Mouse (Mus musculus): ENCODE measurements around the gene Akirin1. TPM values are rescaled to one million over a fixed set of nuclear protein-coding genes. Genes with fewer than 3 reads are reported as not detected.
A peak's percentile ranks its signal among the peaks of the same experiment; 100 is the strongest.

Akirin1 gene
- polyA plus RNA-seq, 1 experiment, result 63.2 TPM

DNA sequence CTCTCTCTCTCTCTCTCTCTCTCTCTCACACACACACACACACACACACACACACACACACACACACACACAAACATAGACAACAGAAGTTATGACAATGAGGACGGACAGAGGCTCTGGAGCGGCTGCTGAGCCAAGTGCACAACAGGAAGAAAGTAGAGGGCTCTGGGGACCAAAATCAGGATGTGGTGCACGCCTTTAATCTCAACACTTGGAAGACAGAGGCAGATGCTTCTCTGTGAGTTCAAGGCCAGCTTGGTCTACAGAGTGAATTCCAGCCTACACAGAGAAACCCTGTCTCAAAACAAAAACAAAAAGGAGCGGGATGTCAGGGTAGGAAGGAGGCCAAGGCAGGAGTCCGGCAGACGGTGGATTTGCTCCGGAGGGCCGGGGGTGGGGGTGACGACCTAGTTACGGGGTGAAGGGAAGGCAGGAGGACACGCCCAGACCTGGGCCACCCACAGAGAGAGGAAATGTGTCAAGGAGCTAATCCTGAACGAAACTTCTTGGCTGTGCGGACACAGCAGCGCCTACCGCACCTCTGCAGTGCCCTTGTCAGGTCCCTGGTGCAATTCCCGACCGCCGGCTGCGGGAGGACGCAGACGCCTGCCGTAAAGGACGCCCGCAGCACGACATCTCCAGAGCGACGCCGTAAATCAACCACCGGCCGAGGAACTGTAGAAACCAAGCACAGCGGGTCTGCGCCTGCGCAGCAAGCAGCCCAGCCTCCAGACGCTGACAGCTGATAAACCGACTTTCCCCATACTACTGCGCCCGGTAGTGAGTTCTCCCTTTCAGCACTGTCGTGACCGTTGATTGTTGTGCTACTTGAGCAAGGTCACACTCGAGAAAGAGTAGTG, 32.3 kb downstream of the Akirin1 start, which contains the start of gene Ndufs5:
Gene Ndufs5, minus strand, starts transcription at position 629 of the 860 bp plus-strand sequence.
- peak; percentile 99 for DNase-seq (ENCODE audit: low read depth)
- TF ChIP-seq POLR2A (IDR thresholded peaks at IDR 0.05; ENCODE audit: borderline replicate concordance, extremely low read depth, insufficient read depth, insufficient read length, poor library complexity, severe bottlenecking) (peak; percentile 46; the same call in 1 of the 2 replicates), CTCF (IDR thresholded peaks at IDR 0.05; ENCODE audit: borderline replicate concordance, extremely low read depth, insufficient read depth, insufficient read length) (no peak)

DNA sequence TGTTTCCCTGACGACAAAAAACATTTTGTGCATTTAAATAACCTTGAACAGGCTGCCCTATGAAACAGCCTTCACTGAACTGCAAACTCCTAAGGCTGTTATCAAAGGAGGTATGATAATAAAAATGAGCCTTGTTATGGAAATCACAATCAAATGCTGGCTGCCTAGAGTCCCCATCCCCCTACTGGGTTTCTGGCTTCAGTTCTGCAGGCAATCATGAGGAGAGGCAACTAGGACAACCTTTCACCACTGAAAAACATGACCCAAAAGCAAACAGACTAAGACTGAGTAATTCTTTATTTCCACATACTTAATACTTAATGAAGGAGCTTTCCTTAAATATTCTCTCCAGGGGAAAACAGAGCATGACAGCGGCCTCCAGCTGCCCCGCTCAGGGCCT, 37.7 kb downstream of the Akirin1 start:
- TF ChIP-seq CTCF (IDR thresholded peaks at IDR 0.05; ENCODE audit: borderline replicate concordance, extremely low read depth, insufficient read depth, insufficient read length) (no peak), POLR2A (IDR thresholded peaks at IDR 0.05; ENCODE audit: borderline replicate concordance, extremely low read depth, insufficient read depth, insufficient read length, poor library complexity, severe bottlenecking) (no peak)
- DNase-seq (ENCODE audit: low read depth), result no peak

DNA sequence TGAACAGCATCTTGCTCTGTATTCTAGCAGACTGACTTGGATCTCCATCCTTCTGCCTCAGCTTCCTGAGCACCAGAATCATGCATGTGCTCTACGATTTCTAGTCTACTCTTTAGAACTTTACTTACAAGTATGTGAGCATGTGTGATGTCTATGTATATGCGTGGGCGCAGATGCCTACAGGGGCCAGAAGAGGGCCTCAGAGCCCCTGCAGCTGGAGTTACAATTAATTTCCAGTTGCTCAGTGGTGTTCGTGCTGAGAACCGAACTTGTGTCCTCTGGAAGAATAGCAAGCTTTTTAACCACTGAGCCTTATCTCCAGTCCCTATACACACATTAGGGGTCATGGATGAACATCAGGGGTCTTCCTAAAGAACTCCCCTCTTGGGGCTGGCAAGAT, 42.8 kb downstream of the Akirin1 start:
- TF ChIP-seq CTCF (IDR thresholded peaks at IDR 0.05; ENCODE audit: borderline replicate concordance, extremely low read depth, insufficient read depth, insufficient read length), result no peak
- TF ChIP-seq POLR2A (IDR thresholded peaks at IDR 0.05; ENCODE audit: borderline replicate concordance, extremely low read depth, insufficient read depth, insufficient read length, poor library complexity, severe bottlenecking), result no peak
- no peak for DNase-seq (ENCODE audit: low read depth)

DNA sequence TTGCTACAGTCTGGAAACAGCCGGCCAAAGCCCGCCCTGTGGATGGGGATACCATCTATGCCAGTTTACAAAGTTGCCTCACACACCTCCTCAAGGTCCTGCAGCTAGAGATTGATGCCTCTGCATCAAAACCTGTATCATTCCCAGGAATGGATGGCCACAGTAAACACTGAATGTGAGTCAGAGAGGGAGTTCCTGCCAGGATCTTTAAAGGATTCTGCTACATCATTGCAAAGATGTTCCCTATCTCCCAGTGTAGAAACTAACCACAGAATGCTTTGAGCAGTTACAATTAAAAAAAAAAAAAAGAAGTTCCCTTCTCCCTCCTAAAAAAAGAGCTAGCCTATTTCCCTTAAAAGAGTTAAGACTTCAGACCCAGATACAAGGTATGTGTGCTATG, 44.8 kb downstream of the Akirin1 start:
- no peak for TF ChIP-seq CTCF (IDR thresholded peaks at IDR 0.05; ENCODE audit: borderline replicate concordance, extremely low read depth, insufficient read depth, insufficient read length)
- no peak for TF ChIP-seq POLR2A (IDR thresholded peaks at IDR 0.05; ENCODE audit: borderline replicate concordance, extremely low read depth, insufficient read depth, insufficient read length, poor library complexity, severe bottlenecking)
- DNase-seq (ENCODE audit: low read depth), result no peak

DNA sequence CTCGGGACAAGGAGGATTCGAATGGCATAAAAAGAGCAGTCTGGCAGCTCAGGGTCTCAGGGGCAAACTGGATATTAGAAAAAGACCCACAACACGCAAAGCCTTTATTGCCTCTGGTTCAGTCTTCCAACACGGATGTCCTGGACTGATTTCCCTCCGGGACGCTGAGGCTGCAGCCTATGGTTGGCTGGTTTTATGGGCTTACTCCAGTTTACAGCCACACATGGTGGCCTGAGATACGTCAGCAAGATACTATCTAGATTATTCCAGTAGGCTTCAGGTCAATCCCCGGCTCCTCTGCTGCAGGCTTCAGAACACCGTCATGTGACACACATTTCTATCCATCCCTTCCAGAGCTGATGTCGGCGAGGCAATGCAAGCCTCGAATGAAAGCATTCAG, 56.8 kb downstream of the Akirin1 start:
- DNase-seq (ENCODE audit: low read depth), result no peak
- TF ChIP-seq POLR2A (IDR thresholded peaks at IDR 0.05; ENCODE audit: borderline replicate concordance, extremely low read depth, insufficient read depth, insufficient read length, poor library complexity, severe bottlenecking) (no peak), CTCF (IDR thresholded peaks at IDR 0.05; ENCODE audit: borderline replicate concordance, extremely low read depth, insufficient read depth, insufficient read length) (no peak)

DNA sequence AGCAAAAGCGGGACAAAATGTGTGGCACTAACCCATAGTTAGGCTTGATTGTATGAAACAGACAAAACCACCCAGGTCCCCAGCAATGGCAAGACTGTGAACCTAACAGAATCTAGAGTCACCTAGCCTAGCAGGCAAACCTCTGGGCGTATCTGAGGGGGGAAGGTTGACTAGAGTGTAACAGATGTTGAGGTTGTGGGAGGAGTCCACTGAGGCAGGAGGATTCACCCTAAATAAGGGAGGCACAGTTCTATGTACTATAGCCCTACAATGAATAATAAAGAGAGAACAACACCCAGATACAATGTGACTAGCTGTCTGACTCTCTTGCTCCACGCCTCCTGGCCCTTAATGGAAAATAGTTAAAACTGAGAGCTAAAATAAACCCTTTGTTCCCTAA, 58.1 kb downstream of the Akirin1 start:
- TF ChIP-seq CTCF (IDR thresholded peaks at IDR 0.05; ENCODE audit: borderline replicate concordance, extremely low read depth, insufficient read depth, insufficient read length) (no peak), POLR2A (IDR thresholded peaks at IDR 0.05; ENCODE audit: borderline replicate concordance, extremely low read depth, insufficient read depth, insufficient read length, poor library complexity, severe bottlenecking) (no peak)
- DNase-seq (ENCODE audit: low read depth), result no peak

DNA sequence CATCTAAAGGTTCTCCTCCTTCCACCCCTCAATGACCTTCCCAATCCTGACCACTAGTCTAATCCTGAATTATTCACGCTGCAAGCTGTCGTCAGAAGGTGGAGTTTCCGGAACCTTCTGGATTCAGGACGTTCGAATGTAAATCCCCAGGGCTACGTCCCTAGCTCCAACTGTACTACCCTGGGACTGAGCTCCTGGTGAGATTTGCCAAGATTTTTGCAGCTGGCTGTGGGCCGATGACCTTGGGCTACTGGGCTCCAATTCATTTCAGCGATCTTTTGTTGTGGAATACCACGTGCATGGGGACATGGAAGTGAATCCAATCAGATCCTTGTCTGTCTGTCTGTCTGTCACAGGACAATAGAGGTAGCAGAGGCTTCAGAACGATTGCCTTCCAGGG, 59.8 kb downstream of the Akirin1 start:
- TF ChIP-seq CTCF (IDR thresholded peaks at IDR 0.05; ENCODE audit: borderline replicate concordance, extremely low read depth, insufficient read depth, insufficient read length) (no peak), POLR2A (IDR thresholded peaks at IDR 0.05; ENCODE audit: borderline replicate concordance, extremely low read depth, insufficient read depth, insufficient read length, poor library complexity, severe bottlenecking) (no peak)

DNA sequence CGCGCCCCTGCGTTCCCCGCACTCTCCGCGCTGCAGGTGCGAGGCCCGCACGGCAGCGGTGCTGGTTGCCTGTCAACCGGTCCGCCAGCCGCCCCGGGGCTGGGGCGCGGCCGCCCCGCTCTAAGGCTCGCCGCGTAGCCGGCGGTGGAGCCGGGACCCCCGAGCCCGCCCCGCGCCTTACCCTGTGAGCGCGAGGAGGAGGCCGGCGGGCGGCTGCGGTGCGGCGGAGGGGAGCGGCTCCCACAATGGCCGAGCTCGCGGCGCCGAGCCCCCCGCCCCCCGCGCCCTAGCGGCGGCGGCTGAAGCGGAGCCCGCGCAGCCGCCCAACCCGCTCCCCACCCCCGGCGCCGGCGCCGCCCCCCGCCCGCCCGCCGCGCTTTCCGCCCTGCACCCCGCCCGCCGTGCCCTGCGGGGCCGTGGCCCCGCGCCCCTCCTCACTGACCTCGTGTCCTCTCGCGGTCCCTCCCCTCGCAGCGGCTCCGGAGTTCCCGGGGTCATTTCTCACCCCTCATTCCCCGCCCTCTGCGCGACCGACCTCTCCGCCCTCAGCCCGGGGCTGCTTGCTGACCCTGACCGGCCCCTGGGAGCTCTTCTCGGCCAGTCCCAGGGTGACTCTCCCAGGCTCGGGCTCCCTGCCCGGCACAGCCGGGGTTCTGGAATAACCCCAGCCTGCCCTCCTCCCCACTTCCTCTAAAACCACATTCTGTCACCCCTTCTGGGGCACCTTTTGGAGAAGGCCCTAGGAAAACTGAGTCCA, 62.9 kb downstream of the Akirin1 start:
- peak; percentile 59 for DNase-seq (ENCODE audit: low read depth)
- TF ChIP-seq CTCF (IDR thresholded peaks at IDR 0.05; ENCODE audit: borderline replicate concordance, extremely low read depth, insufficient read depth, insufficient read length) (no peak), POLR2A (IDR thresholded peaks at IDR 0.05; ENCODE audit: borderline replicate concordance, extremely low read depth, insufficient read depth, insufficient read length, poor library complexity, severe bottlenecking) (peak; percentile 70)

More for the DNA sequence above, 59.8 kb downstream of the Akirin1 start:
- DNase-seq (ENCODE audit: low read depth), result no peak

DNA sequence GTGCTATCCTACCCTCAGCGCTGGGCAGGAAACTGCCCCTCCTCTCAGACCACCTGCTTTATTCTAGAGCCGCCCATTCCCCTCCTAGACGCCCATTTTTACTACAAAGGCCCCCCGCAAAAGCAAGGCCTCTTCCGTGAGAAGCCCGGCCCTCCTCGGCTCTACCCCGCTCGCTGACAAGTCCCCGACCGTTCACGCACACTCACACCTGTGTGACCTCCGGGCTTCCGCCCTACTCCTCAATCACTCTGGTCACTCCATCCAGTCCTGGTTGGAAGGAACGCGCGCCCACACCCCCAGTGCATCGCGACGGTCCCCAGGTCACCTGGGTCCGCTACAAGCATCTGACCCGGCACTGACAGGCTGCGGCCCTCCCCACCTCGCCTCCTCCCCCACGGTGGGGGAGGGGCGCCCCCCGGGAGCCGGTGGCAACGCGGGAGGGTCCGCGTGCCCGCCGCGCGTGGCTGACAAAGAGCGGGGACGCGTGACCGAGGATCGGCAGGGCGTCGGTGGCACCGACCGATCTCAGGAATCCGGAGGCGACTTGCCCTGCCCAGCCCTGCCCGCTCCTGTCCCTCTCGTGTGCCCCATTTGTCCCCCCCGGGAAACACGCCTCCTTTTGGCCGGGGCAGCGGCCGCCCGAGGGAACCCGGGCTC, 63.6 kb downstream of the Akirin1 start:
- no peak for TF ChIP-seq CTCF (IDR thresholded peaks at IDR 0.05; ENCODE audit: borderline replicate concordance, extremely low read depth, insufficient read depth, insufficient read length)
- TF ChIP-seq POLR2A (IDR thresholded peaks at IDR 0.05; ENCODE audit: borderline replicate concordance, extremely low read depth, insufficient read depth, insufficient read length, poor library complexity, severe bottlenecking), result 0 out of 2 replicates have a peak, but pooled peaks have one; percentile 32
- peak; percentile 61 for DNase-seq (ENCODE audit: low read depth)

DNA sequence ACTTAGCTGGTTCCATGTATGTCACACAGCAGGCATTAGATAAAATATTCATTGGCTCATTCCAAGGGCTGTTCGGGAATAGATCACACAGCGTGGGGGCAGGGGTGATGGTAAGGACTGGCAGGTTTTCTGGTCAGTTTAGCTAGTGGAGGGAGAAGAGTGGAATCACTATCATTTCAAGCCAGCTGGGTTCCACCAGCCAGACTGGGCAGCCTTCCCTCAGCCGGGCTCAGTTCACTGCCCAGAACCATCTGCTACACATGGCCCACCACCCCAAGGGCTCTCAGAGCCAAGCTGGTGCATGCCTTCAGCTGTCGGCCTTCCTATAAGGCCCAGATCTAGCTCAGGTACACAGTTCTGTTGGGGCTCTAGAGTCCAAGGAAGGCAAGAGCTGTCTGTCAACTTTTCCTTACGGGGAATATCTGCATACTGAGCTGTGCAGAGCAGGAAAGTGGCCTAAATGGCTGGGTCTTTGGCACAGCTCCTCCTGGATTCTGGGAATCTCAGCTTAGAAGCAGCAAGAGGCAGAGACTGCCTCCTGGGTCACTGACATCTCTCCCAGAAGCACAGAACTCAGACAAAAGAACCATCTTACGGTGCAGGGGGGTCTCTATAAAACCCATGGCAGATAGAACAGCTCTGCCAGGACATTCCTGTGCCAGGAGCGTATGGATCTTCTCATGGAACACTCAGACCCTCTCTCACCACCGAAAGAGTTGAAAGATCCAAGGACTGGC, 64.5 kb downstream of the Akirin1 start:
- peak; percentile 44 for DNase-seq (ENCODE audit: low read depth)
- no peak for TF ChIP-seq CTCF (IDR thresholded peaks at IDR 0.05; ENCODE audit: borderline replicate concordance, extremely low read depth, insufficient read depth, insufficient read length)
- no peak for TF ChIP-seq POLR2A (IDR thresholded peaks at IDR 0.05; ENCODE audit: borderline replicate concordance, extremely low read depth, insufficient read depth, insufficient read length, poor library complexity, severe bottlenecking)
